Mouse (Mus musculus) lung, adult 2 months (tissue): ENCODE data around the gene Nisch. TPM values are rescaled to one million over a fixed set of nuclear protein-coding genes. Genes with fewer than 3 reads are reported as not detected.

Source experiments
- DNase-seq: peaks from one replicate; pipeline ENCODE4 v3.0.0; 2022
- H3K4me1 ChIP-seq: fragments of 200-500 bp; 2 replicates; pipeline ENCODE4 v1.6.1; 2011; ENCODE audit warnings: low read length; ENCODE audit not compliant: control insufficient read depth, insufficient read depth
- H3K4me3 ChIP-seq: fragments of 200-500 bp; replicated peaks from 2 replicates; pipeline ENCODE3; 2011; ENCODE audit warnings: low read depth, mild to moderate bottlenecking, control low read depth, low read length; ENCODE audit errors: extremely low read depth
- CTCF ChIP-seq: fragments of 200-500 bp; IDR thresholded peaks from 2 replicates; pipeline ENCODE4 v1.5.1; 2011; ENCODE audit warnings: mild to moderate bottlenecking, low read length, control low read depth; ENCODE audit not compliant: insufficient read depth
- POLR2A ChIP-seq: fragments of 200-500 bp; IDR thresholded peaks from 2 replicates; pipeline ENCODE4 v1.6.1; 2011; ENCODE audit warnings: low read depth, mild to moderate bottlenecking, control low read depth, low read length, borderline replicate concordance; ENCODE audit errors: extremely low read depth
- WGBS: fragments of 180-500 bp; shearing (Covaris S2); methylation state at CpG from one replicate; pipeline ENCODE4 v1.1.7; 2018; 5-methylcytosine and 5-hydroxymethylcytosine counted together
- polyA plus RNA-seq: library from polyadenylated mRNA; depleted of rRNA; stranded (reverse); fragments of >200 nt; gene quantifications from 2 replicates; pipeline ENCODE4 v1.2.3, GENCODE M21; 2012

Gene Nisch
- polyA plus RNA-seq, 1 experiment = 458 TPM

- no peak for DNase-seq
- WGBS = 18% methylated on average over 10 of the region's 10 CpGs
- peak within 1 kb of the TSS; percentile 69 for H3K4me3 ChIP-seq
- no peaks in the 10 kb centered on the region for H3K4me1 ChIP-seq
- no peak for TF ChIP-seq CTCF
- peak; percentile 68; the same call in 1 of the 2 replicates for TF ChIP-seq POLR2A
These were observed 48.3 kb downstream of the Nisch start, which contains the start of gene Stab1 for GRCm38 (mm10) chr14:31168425-31168824. Stab1 (minus strand) TSS chr14:31168641.

- no peaks in the 10 kb centered on the region for H3K4me1 ChIP-seq
- peak overlapping the region; percentile 69 for H3K4me3 ChIP-seq
- no peak for TF ChIP-seq CTCF
- WGBS = 30% methylated on average over 9 of the region's 9 CpGs
- DNase-seq = no peak
These were observed 49.9 kb downstream of the Nisch start for GRCm38 (mm10) chr14:31166827-31167226.

- 29% methylated on average over 10 of the region's 10 CpGs for WGBS
- no peak for DNase-seq
- Histone ChIP-seq H3K4me3 (peak overlapping the region; percentile 6), H3K4me1 (no peaks in the 10 kb centered on the region)
- TF ChIP-seq POLR2A (0 out of 2 replicates have a peak, but pooled peaks have one; percentile 29), CTCF (no peak)
These were observed 50.6 kb downstream of the Nisch start for GRCm38 (mm10) chr14:31165991-31166630.

GRCm38 (mm10) chr14:31165458-31165857, 51.3 kb downstream of the Nisch start:
- 53% methylated on average over 7 of the region's 7 CpGs for WGBS
- no peaks in the 10 kb centered on the region for H3K4me1 ChIP-seq
- no peak for DNase-seq
- TF ChIP-seq CTCF = no peak
- TF ChIP-seq POLR2A = no peak
- no peak overlapping the region for H3K4me3 ChIP-seq

GRCm38 (mm10) chr14:31165010-31165409, 51.7 kb downstream of the Nisch start:
- DNase-seq = no peak
- Histone ChIP-seq H3K4me3 (no peak overlapping the region), H3K4me1 (no peaks in the 10 kb centered on the region)
- WGBS = 43% methylated on average over 2 of the region's 2 CpGs
- TF ChIP-seq POLR2A (no peak), CTCF (no peak)

- TF ChIP-seq POLR2A (no peak), CTCF (no peak)
- WGBS = 80% methylated on average over 8 of the region's 8 CpGs
- H3K4me1 ChIP-seq = no peaks in the 10 kb centered on the region
- DNase-seq = no peak
- no peak overlapping the region for H3K4me3 ChIP-seq
These were observed 52.7 kb downstream of the Nisch start for GRCm38 (mm10) chr14:31164067-31164466.

GRCm38 (mm10) chr14:31161638-31162037, 55.1 kb downstream of the Nisch start:
- H3K4me3 ChIP-seq = no peak overlapping the region
- TF ChIP-seq POLR2A = no peak
- TF ChIP-seq CTCF = no peak
- no peak for DNase-seq
- no peaks in the 10 kb centered on the region for H3K4me1 ChIP-seq
- 71% methylated on average over 10 of the region's 10 CpGs for WGBS

GRCm38 (mm10) chr14:31161191-31161590, 55.6 kb downstream of the Nisch start:
- no peak overlapping the region for H3K4me3 ChIP-seq
- no peak for DNase-seq
- 84% methylated on average over 7 of the region's 7 CpGs for WGBS
- TF ChIP-seq CTCF (no peak), POLR2A (no peak)
- no peaks in the 10 kb centered on the region for H3K4me1 ChIP-seq

GRCm38 (mm10) chr14:31160196-31161150, 56.3 kb downstream of the Nisch start:
- 61% methylated on average over 27 of the region's 27 CpGs for WGBS
- no peak for DNase-seq

GRCm38 (mm10) chr14:31145694-31146093, 71.1 kb downstream of the Nisch start:
- no peak for DNase-seq
- TF ChIP-seq POLR2A (no peak), CTCF (no peak)
- Histone ChIP-seq H3K4me3 (no peak overlapping the region), H3K4me1 (no peaks in the 10 kb centered on the region)
- WGBS = 94% methylated on average over 11 of the region's 11 CpGs

More at GRCm38 (mm10) chr14:31160196-31161150, 56.3 kb downstream of the Nisch start:
- H3K4me3 ChIP-seq = no peak overlapping the region
- TF ChIP-seq CTCF = no peak
- no peak for TF ChIP-seq POLR2A
- no peaks in the 10 kb centered on the region for H3K4me1 ChIP-seq
